Mouse (Mus musculus): ENCODE measurements at regions not wholly inside any gene's neighbourhood (a gene's known extent, or its start where the extent isn't known, plus 50 kb on each side); places are given as distances from the start of the nearest gene placed in this dataset.

DNA sequence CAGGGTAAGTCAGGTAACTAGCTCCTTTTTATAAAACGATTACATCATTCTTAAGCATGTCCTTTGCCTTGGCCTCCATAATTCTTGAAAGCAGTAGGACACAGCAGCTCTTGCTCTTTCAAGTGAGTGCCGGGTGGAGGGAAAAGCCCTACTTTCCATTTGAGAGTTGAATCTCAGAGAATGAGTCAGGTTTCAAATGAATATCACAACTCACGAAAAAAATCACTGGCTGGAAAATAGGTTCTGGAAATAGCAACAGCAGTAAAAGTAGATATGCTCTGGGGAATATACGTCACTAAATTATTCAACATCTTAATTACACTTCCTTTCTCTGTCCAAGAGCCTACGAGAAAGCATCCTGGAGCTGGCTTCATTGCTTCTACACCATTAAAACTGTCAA is 250.5 kb downstream of the Kcnc2 start:
- no peak for DNase-seq

GRCm38 (mm10) chr10:112543051-112543450 is 272.1 kb downstream of the Kcnc2 start:
- no peak for DNase-seq

- DNase-seq = no peak
These were observed 301.0 kb downstream of the Kcnc2 start for GRCm38 (mm10) chr10:112571772-112572551.

DNA sequence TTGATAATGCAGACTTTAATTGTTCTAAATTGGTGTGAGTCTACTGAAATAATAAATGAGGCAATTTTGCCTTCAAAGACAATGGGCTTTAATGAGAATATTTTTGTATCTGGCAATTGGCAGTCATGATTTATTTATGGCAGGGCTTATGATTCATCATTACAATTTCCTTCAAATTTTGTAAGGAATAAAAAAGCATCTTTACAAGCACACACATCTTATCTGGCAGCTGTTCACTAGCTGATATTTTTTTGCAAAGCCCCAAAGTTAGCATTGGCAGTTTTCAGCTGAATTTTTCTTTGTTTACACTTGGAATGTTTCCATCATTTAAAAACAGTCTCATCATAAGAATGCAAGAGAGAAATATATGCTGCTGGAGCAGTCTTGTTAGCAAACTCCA is 301.6 kb downstream of the Kcnc2 start:
- DNase-seq = no peak

- no peak for DNase-seq
These were observed 314.0 kb downstream of the Kcnc2 start for GRCm38 (mm10) chr10:112584939-112585338.

DNA sequence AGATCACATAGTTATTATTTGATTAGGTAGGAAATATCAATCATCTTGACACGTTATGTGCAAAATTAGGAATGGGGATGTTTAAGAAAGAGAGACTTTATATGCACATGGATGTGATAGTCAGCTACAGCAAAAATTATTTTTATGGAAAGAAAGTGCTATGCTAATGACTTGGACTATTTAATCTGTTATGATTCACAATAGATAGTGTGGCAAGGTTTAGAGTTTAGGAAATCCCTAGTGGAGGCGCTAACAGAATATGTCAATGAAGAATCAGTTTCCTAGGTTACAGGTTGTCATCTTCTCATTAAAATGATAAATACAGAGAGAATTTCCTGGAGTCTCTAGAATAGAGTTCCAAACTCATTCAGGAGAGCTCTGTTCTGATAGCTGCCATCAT is 323.4 kb downstream of the Kcnc2 start:
- no peak for DNase-seq

DNA sequence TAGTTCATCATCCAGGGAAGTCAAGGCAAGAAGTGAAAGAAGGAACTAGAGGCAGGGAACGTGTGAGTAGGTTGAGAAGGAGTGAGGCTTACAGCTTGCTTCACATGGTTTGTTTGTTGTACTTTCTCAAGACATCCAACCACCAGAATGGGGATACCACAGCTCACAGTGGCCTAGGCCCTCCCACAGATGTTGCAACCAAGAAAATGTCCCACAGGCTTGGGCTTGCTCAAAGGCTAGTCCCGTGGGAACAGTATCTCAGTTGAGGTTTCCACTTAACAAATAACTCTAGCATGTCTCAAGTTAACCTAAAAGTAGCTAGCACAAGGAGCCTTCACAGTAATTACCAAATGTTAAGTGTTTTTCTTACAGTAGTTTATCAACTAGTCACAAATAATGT is 323.2 kb downstream of the Atxn7l3b start:
- no peak for DNase-seq

DNA sequence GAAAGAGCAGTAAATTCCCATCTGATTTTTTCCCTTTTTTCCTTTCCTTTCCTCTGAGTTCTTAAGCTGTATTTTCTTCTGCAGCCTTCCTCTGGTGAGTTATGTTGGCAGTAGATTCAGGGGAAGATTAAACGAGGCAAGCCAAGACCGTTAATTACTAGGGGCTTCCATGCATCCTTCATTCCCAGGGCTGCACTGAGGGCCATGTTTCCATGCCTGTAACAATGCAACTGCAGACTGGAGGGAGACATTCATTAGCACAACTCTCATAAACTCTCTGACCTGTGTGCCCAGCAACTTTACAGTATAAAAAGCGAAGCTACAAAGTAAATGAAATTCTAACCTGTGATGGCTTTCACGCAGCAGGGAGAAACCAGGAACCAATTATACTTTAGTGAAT is 321.2 kb downstream of the Atxn7l3b start:
- no peak for DNase-seq

DNA sequence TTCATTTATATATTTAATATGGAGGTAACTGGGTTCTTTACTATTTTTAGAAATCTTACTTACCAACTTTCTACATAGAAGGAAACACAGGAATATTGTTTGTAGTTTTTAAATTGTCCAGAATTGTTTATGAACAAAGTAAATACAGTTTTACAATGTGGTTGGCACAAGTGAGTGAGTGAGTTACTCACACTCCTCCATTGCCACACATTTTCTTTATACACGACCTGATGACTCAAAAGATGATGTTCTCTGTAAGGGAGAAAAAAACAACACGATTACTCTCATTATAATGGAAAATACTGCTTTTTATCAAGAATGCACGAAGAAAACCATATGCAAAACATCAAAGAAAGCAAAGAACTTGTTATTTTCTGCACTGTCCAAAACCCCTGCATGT is 317.1 kb downstream of the Atxn7l3b start:
- no peak for DNase-seq

DNA sequence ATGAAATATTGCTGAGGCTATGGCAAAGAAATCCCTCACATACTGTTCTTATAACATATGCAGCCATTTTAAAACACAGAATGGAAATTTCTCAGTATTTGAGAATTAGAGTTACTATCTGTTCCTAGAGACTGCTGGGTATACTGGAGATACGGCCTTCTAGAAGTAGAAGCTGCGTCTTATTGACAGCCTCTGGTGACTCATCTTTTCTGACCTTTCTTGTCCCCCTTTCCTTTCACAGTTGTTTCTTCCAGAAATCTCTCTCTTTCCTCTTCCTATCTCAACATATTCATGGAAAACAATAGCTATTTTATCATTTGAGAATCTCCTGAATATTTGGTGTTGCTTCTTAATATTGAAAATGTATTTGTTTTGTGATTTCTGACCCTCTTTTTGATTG is 315.1 kb downstream of the Atxn7l3b start:
- DNase-seq = no peak

DNA sequence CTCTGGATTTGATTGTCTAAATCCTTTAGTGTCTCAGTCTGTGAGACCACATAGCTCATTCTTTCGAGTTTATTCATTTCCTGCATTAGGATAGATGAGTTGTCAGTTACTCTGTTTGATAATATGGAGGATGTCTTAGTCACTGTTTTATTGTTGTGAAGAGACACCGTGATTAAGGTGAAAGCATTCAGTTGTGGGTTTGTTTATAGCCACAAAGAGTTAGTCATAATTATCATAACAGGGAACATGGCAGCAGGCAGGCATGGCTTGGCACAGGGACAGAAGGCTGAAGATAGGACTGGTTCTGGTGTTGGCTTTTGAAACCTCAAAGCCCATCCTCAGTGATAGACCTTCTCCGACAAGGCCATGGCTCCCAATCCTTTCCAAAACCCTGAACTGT is 314.6 kb downstream of the Atxn7l3b start:
- no peak for DNase-seq

- DNase-seq = no peak
These were observed 309.1 kb downstream of the Atxn7l3b start for GRCm38 (mm10) chr10:112619740-112620139.

DNA sequence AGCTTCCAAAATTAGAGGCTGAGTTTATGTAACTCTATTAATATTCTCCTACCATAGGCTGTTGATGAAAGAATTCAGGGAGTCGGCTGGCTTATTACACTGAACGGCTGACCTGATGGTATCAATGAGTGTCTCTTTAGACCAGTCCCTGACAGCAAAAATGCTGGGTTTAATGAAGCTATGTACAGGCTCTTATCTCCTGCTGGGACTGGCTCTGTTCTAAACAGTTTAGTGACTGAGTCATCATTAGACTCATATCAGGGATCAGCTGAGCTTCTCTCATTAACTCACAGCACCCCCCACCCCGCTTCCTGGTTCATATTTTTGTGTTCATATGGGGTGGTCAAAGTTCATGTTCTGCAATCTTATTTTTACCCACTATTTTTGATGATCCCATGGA is 299.0 kb downstream of the Atxn7l3b start:
- no peak for DNase-seq

DNA sequence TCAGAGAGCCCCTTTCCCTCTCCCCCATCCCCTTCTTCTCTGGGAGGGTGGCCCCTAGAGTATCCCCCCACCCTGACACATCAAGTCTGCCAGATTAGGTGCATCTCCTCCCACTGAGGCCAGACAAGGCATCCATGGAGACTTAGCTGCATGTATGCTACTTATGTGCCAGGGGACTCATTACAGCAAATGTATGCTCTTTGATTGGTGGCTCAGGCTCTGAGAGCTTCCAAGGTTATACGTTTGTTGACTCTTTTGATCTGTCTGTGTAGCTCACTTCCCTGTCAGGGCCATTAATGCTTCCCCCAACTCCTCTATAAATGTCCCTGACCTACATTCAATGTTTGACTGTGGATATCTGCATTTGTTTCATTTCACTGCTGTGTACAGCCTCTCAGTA is 293.6 kb downstream of the Atxn7l3b start:
- no peak for DNase-seq

GRCm38 (mm10) chr10:112636574-112636973 is 292.2 kb downstream of the Atxn7l3b start:
- no peak for DNase-seq

GRCm38 (mm10) chr10:112640551-112640950 is 288.2 kb downstream of the Atxn7l3b start:
- DNase-seq = peak; percentile 10 to 38

DNA sequence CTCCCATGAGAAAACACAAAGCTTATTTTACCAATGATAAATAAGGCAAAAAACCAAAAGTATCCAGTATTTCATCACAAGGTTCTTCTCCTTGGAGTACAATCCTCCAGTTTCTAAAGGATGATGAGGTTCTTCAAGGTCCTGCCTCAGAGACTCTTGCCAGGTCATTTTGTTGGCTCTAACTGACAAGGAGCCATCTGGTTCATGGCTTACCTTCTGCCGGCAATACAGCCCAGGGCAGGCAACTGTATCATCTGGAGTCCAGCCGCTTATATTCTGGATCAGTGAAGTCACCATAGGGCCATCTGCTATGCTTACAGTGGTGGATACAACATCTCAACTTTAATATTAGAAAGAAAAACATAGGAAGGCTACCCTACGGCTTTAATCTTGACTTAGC is 279.8 kb downstream of the Atxn7l3b start:
- no peak for DNase-seq

All from kidney, postnatal 36 days (tissue).